ENCODE assay signal across 8 mouse cellular contexts in the genomic region with DNA sequence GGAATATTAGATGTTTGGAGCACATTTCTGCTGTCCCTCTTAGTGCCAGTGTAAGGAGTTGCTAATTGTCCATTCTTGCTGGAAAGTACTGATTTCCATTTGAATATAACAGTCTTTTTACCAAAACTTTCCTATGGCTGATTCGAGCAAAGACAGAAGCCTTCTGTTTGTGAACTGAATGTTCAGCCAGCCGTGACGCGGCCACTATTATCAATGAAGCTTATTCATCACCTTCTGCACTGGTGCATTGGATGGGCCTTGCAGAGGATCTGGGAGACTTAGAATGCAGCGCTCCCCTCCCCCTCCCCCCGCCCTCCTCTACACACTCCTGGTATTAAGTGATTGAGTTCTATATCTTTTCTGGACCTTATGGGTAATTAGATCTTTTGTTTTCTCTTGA. TPM values are rescaled to one million over a fixed set of nuclear protein-coding genes. Genes with fewer than 3 reads are reported as not detected.
DNase-seq lines count a peak whose midpoint lies in the region; ATAC-seq lines count a peak whose summit lies in the region.

No protein-coding gene starts in this region.

- no peaks in the 10 kb centered on the region for H3K27me3 ChIP-seq in forebrain, embryonic 14.5 days (replicated peaks; ENCODE audit: control insufficient read depth, insufficient read depth, low read length)
- H3K27me3 ChIP-seq in neural tube, embryonic 12.5 days (replicated peaks), result no peaks in the 10 kb centered on the region
- H3K27me3 ChIP-seq in heart, embryonic 12.5 days (replicated peaks), result no peaks in the 10 kb centered on the region

- peak overlapping the region; percentile 48; the same call in 1 of the 2 replicates for H3K27ac ChIP-seq in forebrain, embryonic 14.5 days (ENCODE audit: low read depth, low read length)
- H3K27ac ChIP-seq in neural tube, embryonic 12.5 days, result no peak overlapping the region
- no peak overlapping the region for H3K27ac ChIP-seq in heart, embryonic 12.5 days (ENCODE audit: poor library complexity, severe bottlenecking)

- no peak overlapping the region for H3K4me3 ChIP-seq in forebrain, embryonic 14.5 days (ENCODE audit: low read depth, low read length)
- no peak overlapping the region for H3K4me3 ChIP-seq in neural tube, embryonic 12.5 days
- H3K4me3 ChIP-seq in heart, embryonic 12.5 days, result no peak overlapping the region

- no peak overlapping the region for H3K4me2 ChIP-seq in forebrain, embryonic 14.5 days (ENCODE audit: low read length)
- H3K4me2 ChIP-seq in neural tube, embryonic 12.5 days (replicated peaks), result no peak overlapping the region
- H3K4me2 ChIP-seq in heart, embryonic 12.5 days, result no peak overlapping the region

- WGBS in forebrain, embryonic 14.5 days, result 5% methylated on average over 6 of the region's 6 CpGs
- WGBS in neural tube, embryonic 12.5 days, result 26% methylated on average over 6 of the region's 6 CpGs
- 62% methylated on average over 6 of the region's 6 CpGs for WGBS in heart, embryonic 12.5 days

- H3K4me1 ChIP-seq in forebrain, embryonic 14.5 days (ENCODE audit: control insufficient read depth, insufficient read depth, low read length), result peaks cover 10% of the 10 kb centered on the region; the same call in 1 of the 2 replicates
- peaks cover 33% of the 10 kb centered on the region for H3K4me1 ChIP-seq in neural tube, embryonic 12.5 days
- H3K4me1 ChIP-seq in heart, embryonic 12.5 days (replicated peaks), result peaks cover 14% of the 10 kb centered on the region

- H3K9me3 ChIP-seq in forebrain, embryonic 14.5 days (replicated peaks; ENCODE audit: control insufficient read depth, low read length), result no peaks in the 10 kb centered on the region
- no peaks in the 10 kb centered on the region; the same call in 1 of the 2 replicates for H3K9me3 ChIP-seq in neural tube, embryonic 12.5 days
- no peaks in the 10 kb centered on the region for H3K9me3 ChIP-seq in heart, embryonic 12.5 days (replicated peaks)

- H3K9ac ChIP-seq in forebrain, embryonic 14.5 days (ENCODE audit: low read length), result no peak overlapping the region
- no peak overlapping the region for H3K9ac ChIP-seq in neural tube, embryonic 12.5 days
- H3K9ac ChIP-seq in heart, embryonic 12.5 days, result no peak overlapping the region

- H3K36me3 ChIP-seq in forebrain, embryonic 14.5 days (ENCODE audit: control insufficient read depth, insufficient read depth, low read length), result no peaks in the 10 kb centered on the region
- no peaks in the 10 kb centered on the region for H3K36me3 ChIP-seq in neural tube, embryonic 12.5 days
- H3K36me3 ChIP-seq in heart, embryonic 12.5 days, result no peaks in the 10 kb centered on the region

- peak; percentile 78 for DNase-seq in embryo, embryonic 10.5 days (ENCODE audit: low spot score)
- peak; percentile 91 for DNase-seq in forebrain, embryonic 14.5 days (ENCODE audit: low spot score)
- peak; percentile 67 for DNase-seq in layer of hippocampus, postnatal 10 days (ENCODE audit: low spot score in 2 of 2)
- no peak for DNase-seq in heart, adult 8-10 months (ENCODE audit: low spot score)
- no peak for DNase-seq in natural killer cell, adult 2 months (ENCODE audit: low spot score in 2 of 2)

- peak; percentile 88 for ATAC-seq in forebrain, embryonic 14.5 days
- ATAC-seq in neural tube, embryonic 12.5 days (ENCODE audit: low FRiP score, low read depth), result peak; percentile 85
- no peak for ATAC-seq in erythroblast, adult 5-6 weeks (replicated peaks; ENCODE audit: low FRiP score, poor library complexity, severe bottlenecking)
- no peak for ATAC-seq in heart, embryonic 12.5 days (ENCODE audit: insufficient number of reproducible peaks, low FRiP score)

RNA-seq across cellular contexts. Expression of gene Igsf11, which starts 48.8 kb away (rescaled TPM):
- polyA plus RNA-seq in forebrain, embryonic 14.5 days (2014; fragmentation: Nextera tagmentation; extraction: Ambion mirVana), result 1.7 and 2.0 TPM in 2 replicates
- 10 to 100 TPM; 26.1 to 27.7 TPM for total RNA-seq in layer of hippocampus, postnatal 10 days (2021)
- 4.3 and 4.6 TPM in 2 replicates for polyA plus RNA-seq in neural tube, embryonic 12.5 days (2016; fragmentation: Nextera tagmentation; extraction: Ambion mirVana)
- under 1 TPM; 0.57 to 0.75 (median 0.66) TPM for total RNA-seq in heart, adult 8-10 months (2022)
- not detected in 2 replicates for total RNA-seq in erythroblast, adult 5-6 weeks (2015; ENCODE audit: low replicate concordance)
- not detected in 2 replicates for total RNA-seq in erythroblast, adult 5-6 weeks (2017; ENCODE audit: low replicate concordance)
- 0.30 and 0.31 TPM in 2 replicates for polyA plus RNA-seq in heart, embryonic 12.5 days (2016; fragmentation: Nextera tagmentation; extraction: Ambion mirVana)

Comparison
In these comparisons a context has a peak if more than half of its experiments do, and no peak if none do; other contexts are left out.
1. DNase-seq: peak in embryo, embryonic 10.5 days (single experiment), forebrain, embryonic 14.5 days (single experiment) and layer of hippocampus, postnatal 10 days (2 of 2); none in heart, adult 8-10 months (single experiment) and natural killer cell, adult 2 months (0 of 2).
2. ATAC-seq: peak in forebrain, embryonic 14.5 days (single experiment) and neural tube, embryonic 12.5 days (single experiment); none in erythroblast, adult 5-6 weeks (single experiment) and heart, embryonic 12.5 days (single experiment).
3. RNA of gene Igsf11, which starts 48.8 kb away (total RNA-seq): 26.1 to 27.7 TPM in layer of hippocampus, postnatal 10 days; 0.57 to 0.75 TPM in heart, adult 8-10 months and not detected in erythroblast, adult 5-6 weeks; every median in the first group is over 10 times any median in the second.